Mouse (Mus musculus) left cerebral cortex, postnatal 14 days (tissue): ENCODE measurements around the gene Rap2c. TPM values are rescaled to one million over a fixed set of nuclear protein-coding genes. Genes with fewer than 3 reads are reported as not detected.

ENCODE experiments used
- DNase-seq, 2 experiments: peaks; one replicate each; pipeline ENCODE4 v3.0.0; 2021 to 2022; ENCODE audit warnings: low spot score in 2 of 2, mixed read lengths in 1 of 2
- intact Hi-C: fragments of 180-260 bp; cut with DNase I; formaldehyde crosslinking; loops from one replicate; pipeline ENCODE4 v1.15.1; 2025
- total RNA-seq, 2 experiments: library from RNA; stranded (reverse); gene quantifications; 2 replicates each; pipeline ENCODE4 v1.2.3; 2021

The Rap2c gene
- total RNA-seq, 2 experiments from 2014 or later, result 24.9 to 25.1 TPM

- intact Hi-C loops, result no loop called here
- DNase-seq, result no peak
These were observed 29.2 kb downstream of the Rap2c start for GRCm38 (mm10) chrX:50988581-50988980.

- intact Hi-C loops, result no loop called here
- peak; percentile 4 to 23 for DNase-seq
These were observed 39.4 kb downstream of the Rap2c start for GRCm38 (mm10) chrX:50978428-50978827.

- intact Hi-C loops, result no loop called here
- DNase-seq, result no peak
These were observed 45.7 kb downstream of the Rap2c start for GRCm38 (mm10) chrX:50972145-50972544.

DNA sequence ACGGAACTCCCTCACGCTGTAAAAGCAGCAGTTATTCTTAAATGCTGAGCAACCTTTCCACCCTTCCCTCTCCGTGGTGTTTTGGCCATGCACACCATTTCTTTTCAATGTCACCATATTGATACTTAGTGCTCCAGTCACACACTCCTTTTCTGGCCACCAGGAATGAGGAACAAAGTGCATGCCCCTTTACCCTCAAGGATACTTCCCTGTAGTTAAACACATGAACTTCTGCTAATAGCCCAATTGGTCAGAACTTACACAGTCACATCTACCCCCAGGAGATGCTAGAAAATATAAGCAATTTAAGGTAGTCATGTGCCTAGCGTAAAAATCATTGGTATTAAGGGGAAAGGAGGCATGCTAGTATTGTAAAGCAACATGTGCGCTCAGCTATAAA, 47.9 kb downstream of the Rap2c start:
- intact Hi-C loops, result no loop called here
- no peak for DNase-seq

DNA sequence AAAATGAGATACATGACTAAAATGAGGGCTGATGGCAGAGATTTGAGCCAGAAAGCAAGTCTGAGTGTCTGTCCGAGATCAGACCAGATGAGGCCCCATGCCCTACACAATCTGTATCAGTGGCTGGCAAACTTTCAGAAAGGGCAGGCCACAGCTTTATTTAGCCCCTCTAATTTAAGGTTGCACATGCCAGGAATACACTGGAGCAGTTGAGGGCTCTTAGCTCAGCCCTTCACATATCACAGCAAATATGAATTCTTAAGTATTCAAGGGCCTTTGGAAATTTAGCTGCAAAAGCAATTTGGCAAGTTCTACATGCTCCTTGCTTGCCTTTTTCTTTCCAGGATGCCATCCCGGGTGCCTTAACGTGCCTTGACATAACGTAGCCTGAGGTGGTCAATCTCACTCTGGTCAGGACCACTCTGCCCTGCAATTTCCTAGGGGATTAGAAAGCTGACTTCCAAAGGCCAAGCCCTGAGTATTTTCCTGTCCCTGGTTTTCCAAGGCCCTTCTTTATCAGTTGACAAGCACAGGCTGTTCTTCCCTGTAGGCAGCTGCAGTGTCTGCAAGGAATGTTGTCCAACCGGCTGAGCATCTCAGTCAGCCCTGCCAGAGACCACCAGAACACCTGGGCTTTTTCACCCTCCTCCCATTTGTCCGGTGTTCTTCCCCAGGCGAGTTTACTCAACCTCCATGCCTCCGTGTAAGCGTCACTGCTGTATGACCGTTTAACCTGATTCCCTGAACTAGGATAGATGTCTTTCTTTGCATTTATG, 49.5 kb downstream of the Rap2c start:
- no peak for DNase-seq
- intact Hi-C loops, result no loop called here

- no peak for DNase-seq
- intact Hi-C loops, result no loop called here
These were observed 52.7 kb downstream of the Rap2c start for GRCm38 (mm10) chrX:50965157-50965556.

GRCm38 (mm10) chrX:50962955-50963354, 54.9 kb downstream of the Rap2c start:
- intact Hi-C loops, result no loop called here
- no peak for DNase-seq

Other genes with a start within 250 kb of the Rap2c start
- gene Stk26, start 177.0 kb downstream of the Rap2c start, total RNA-seq, result 1 to 10 TPM in 1 of 2 experiments, under 1 TPM in 1; 0.75 to 1.7 TPM
- 1 to 10 TPM in 1 of 2 experiments, under 1 TPM in 1; 0.44 to 1.1 TPM for gene Frmd7, start 75.3 kb downstream of the Rap2c start, total RNA-seq
- under 1 TPM; 0.49 to 0.68 TPM for gene Mbnl3, start 188.5 kb upstream of the Rap2c start, total RNA-seq